Mouse (Mus musculus): ENCODE results near the gene Chst11.

DNA sequence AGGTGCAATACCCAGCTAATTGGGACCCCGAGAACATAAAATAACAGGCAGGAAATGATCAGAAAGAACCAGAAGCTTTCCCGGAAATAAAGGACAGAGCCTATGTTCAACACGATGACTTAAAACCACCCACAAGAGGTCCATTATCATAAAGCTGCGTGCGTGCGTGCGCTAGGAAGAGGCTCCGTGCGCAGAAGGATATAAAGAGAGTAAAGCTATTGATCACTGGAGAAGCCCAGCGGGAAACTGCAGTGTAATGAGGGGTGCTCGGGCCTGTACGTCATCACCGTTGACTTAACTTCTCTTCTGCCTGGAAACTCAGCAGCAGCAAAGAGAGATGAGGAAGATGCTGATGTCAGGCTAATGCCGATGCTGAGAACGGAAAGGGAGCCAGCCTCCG, 224.8 kb downstream of the Chst11 start:
- TF ChIP-seq CTCF (IDR thresholded peaks at IDR 0.05; ENCODE audit: borderline replicate concordance, insufficient read depth, low read depth, low read length) = no peak
- no peak for TF ChIP-seq POLR2A (IDR thresholded peaks at IDR 0.05; ENCODE audit: borderline replicate concordance, insufficient read depth, low read length)
